Comparison of ENCODE assay signal across 18 mouse cellular contexts in the genomic region with DNA sequence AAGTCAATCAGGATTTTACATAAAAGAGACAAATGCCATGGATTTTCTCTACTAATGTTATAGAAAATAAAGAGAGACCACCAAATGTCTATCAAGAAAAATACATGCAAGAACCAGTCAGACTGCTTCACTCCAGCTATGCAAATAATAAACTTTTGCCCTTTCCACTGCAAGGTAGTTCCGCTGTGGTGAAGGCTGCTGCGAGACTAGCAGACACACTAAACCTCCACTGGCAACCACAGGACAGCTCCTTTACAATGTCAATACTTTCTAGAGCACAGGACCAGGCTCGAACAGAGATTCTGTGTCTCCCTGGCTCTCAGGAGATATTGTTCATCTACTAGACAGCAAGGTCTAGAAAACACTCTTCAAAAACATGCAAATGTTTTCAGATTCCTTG.
DNase-seq lines count a peak whose midpoint lies in the region; ATAC-seq and TF ChIP-seq lines count a peak whose summit lies in the region.
"Had no signal": no experiment of that assay in that cellular context is flagged by ENCODE, and none has a peak within 500 bp of the region (broad histone marks: within the 10 kb centered on the region; RNA-seq: fewer than 3 reads in every experiment).

No protein-coding gene starts in this region.

- H3K9ac ChIP-seq in embryonic facial prominence, embryonic 11.5 days (replicated peaks; ENCODE audit: low read length): no peak overlapping the region
- H3K9ac ChIP-seq in CH12.LX (ENCODE audit: insufficient read depth, low read depth): no peak overlapping the region
- H3K9ac ChIP-seq: embryonic facial prominence, embryonic 15.5 days; heart, embryonic 12.5 days had no signal

- no peak for ATAC-seq in embryonic facial prominence, embryonic 11.5 days (replicated peaks; ENCODE audit: insufficient number of reproducible peaks, low FRiP score, low TSS enrichment, low read depth)
- ATAC-seq: CD4-positive, CD25-positive, alpha-beta regulatory T cell, adult 4 months; forebrain, embryonic 16.5 days; hindbrain, embryonic 16.5 days; inflammation-experienced regulatory T-cells, adult 6 months; intestine, postnatal 0 days had no signal

- no peaks in the 10 kb centered on the region for H3K9me3 ChIP-seq in embryonic facial prominence, embryonic 11.5 days (replicated peaks; ENCODE audit: control insufficient read depth, low read length)
- H3K9me3 ChIP-seq in embryonic facial prominence, embryonic 10.5 days: no peaks in the 10 kb centered on the region
- no peaks in the 10 kb centered on the region for H3K9me3 ChIP-seq in CH12.LX (replicated peaks; ENCODE audit: low read length)
- H3K9me3 ChIP-seq: embryonic facial prominence, embryonic 15.5 days; heart, embryonic 12.5 days; hindbrain, embryonic 10.5 days had no signal

- no peaks in the 10 kb centered on the region for H3K27me3 ChIP-seq in embryonic facial prominence, embryonic 11.5 days (ENCODE audit: control insufficient read depth, insufficient read depth, low read length)
- H3K27me3 ChIP-seq in embryonic facial prominence, embryonic 10.5 days (replicated peaks; ENCODE audit: low read depth, poor library complexity, severe bottlenecking): no peaks in the 10 kb centered on the region
- H3K27me3 ChIP-seq in CH12.LX (replicated peaks) (no peaks in the 10 kb centered on the region), myocyte (ENCODE audit: control insufficient read depth, insufficient read depth, insufficient read length) (no peaks in the 10 kb centered on the region)
- H3K27me3 ChIP-seq: embryonic facial prominence, embryonic 15.5 days; heart, embryonic 12.5 days had no signal

- in situ Hi-C loops in CH12.LX (cut with MboI; ENCODE audit: low pct_ligation_motif_present, low pct_unique_long_range_greater_than_20kb, low sequenced_read_pairs): no loop called here

- no peak overlapping the region for H3ac ChIP-seq in myocyte (ENCODE audit: control insufficient read depth, insufficient read length)

- H3K79me2 ChIP-seq in CH12.LX (replicated peaks; ENCODE audit: control insufficient read depth, extremely low read depth, insufficient read depth, poor library complexity, severe bottlenecking): no peaks in the 10 kb centered on the region
- H3K79me2 ChIP-seq in myocyte (ENCODE audit: control insufficient read depth, insufficient read depth): no peaks in the 10 kb centered on the region

- TF ChIP-seq POLR2A in CH12.LX (IDR thresholded peaks at IDR 0.05; ENCODE audit: low read depth, low read length) (no peak), myocyte (IDR thresholded peaks at IDR 0.05; ENCODE audit: insufficient read length, low read depth) (no peak)

- TF ChIP-seq CTCF in CH12.LX (conservative IDR thresholded peaks at IDR 0.05 in 1 of 2, IDR thresholded peaks at IDR 0.05 in 1 of 2; ENCODE audit: low read depth in 2 of 2, low read length in 2 of 2): no peak

- H3K4me3 ChIP-seq in embryonic facial prominence, embryonic 11.5 days (ENCODE audit: low read depth, low read length): no peak overlapping the region
- no peak overlapping the region for H3K4me3 ChIP-seq in embryonic facial prominence, embryonic 10.5 days
- no peak overlapping the region for H3K4me3 ChIP-seq in CH12.LX (replicated peaks in 1 of 3; ENCODE audit: low read depth in 2 of 3, low read length in 2 of 3, poor library complexity in 1 of 3)
- no peak overlapping the region for H3K4me3 ChIP-seq in myocyte
- H3K4me3 ChIP-seq: embryonic facial prominence, embryonic 15.5 days; heart, embryonic 12.5 days; hindbrain, embryonic 10.5 days had no signal

- H3K4me2 ChIP-seq in embryonic facial prominence, embryonic 11.5 days (ENCODE audit: low read depth, low read length): no peak overlapping the region
- H3K4me2 ChIP-seq in CH12.LX (ENCODE audit: insufficient read depth, low read depth, poor library complexity, severe bottlenecking) (peak overlapping the region; percentile 71; the same call in 1 of the 2 replicates), myocyte (ENCODE audit: low read depth) (peak overlapping the region; percentile 54)
- H3K4me2 ChIP-seq: embryonic facial prominence, embryonic 15.5 days; heart, embryonic 12.5 days had no signal

- TF ChIP-seq EP300 in CH12.LX (IDR thresholded peaks at IDR 0.05; ENCODE audit: low read length): 0 out of 2 replicates have a peak, but pooled peaks have one; percentile 48

- dilution Hi-C loops in CH12.LX (cut with MboI; ENCODE audit: extremely low pct_ligation_motif_present, extremely low pct_unique_long_range_greater_than_20kb, low sequenced_read_pairs): no loop called here

- no peaks in the 10 kb centered on the region; the same call in 1 of the 2 replicates for H3K4me1 ChIP-seq in embryonic facial prominence, embryonic 11.5 days (ENCODE audit: control insufficient read depth, insufficient read depth, low read length)
- peaks cover 16% of the 10 kb centered on the region for H3K4me1 ChIP-seq in embryonic facial prominence, embryonic 10.5 days
- peaks cover 4 to 30% of the 10 kb centered on the region in 2 experiments; a peak in 2 of 4 replicates for H3K4me1 ChIP-seq in CH12.LX (ENCODE audit: control insufficient read depth in 1 of 2, insufficient read depth in 2 of 2)
- H3K4me1 ChIP-seq: hindbrain, embryonic 10.5 days had no signal

- TF ChIP-seq RAD21 in CH12.LX (IDR thresholded peaks at IDR 0.05; ENCODE audit: low read depth, low read length): no peak

- H3K36me3 ChIP-seq in embryonic facial prominence, embryonic 11.5 days (replicated peaks; ENCODE audit: control insufficient read depth, insufficient read depth, low read depth, low read length): no peaks in the 10 kb centered on the region
- no peaks in the 10 kb centered on the region for H3K36me3 ChIP-seq in embryonic facial prominence, embryonic 10.5 days (replicated peaks)
- H3K36me3 ChIP-seq in CH12.LX (replicated peaks in 1 of 2; ENCODE audit: control insufficient read depth in 1 of 2, insufficient read depth in 1 of 2, low read length in 1 of 2) (no peaks in the 10 kb centered on the region), myocyte (ENCODE audit: control insufficient read depth, insufficient read depth) (no peaks in the 10 kb centered on the region)
- H3K36me3 ChIP-seq: embryonic facial prominence, embryonic 15.5 days; heart, embryonic 12.5 days; hindbrain, embryonic 10.5 days had no signal

- 45% methylated on average over 3 of the region's 3 CpGs for WGBS in embryonic facial prominence, embryonic 11.5 days
- WGBS in embryonic facial prominence, embryonic 10.5 days: 53% methylated on average over 3 of the region's 3 CpGs

- no peak overlapping the region for H3K27ac ChIP-seq in embryonic facial prominence, embryonic 11.5 days (replicated peaks; ENCODE audit: low read depth, low read length)
- H3K27ac ChIP-seq in embryonic facial prominence, embryonic 10.5 days (replicated peaks): no peak overlapping the region
- no peak overlapping the region for H3K27ac ChIP-seq in CH12.LX (ENCODE audit: insufficient read depth, low read depth)
- H3K27ac ChIP-seq: embryonic facial prominence, embryonic 15.5 days; hindbrain, embryonic 10.5 days had no signal

- DNase-seq in embryonic facial prominence, embryonic 11.5 days (ENCODE audit: low spot score): peak; percentile 26
- no peak for DNase-seq in embryonic facial prominence, embryonic 10.5 days (ENCODE audit: low spot score)
- DNase-seq in 3T3-L1 (ENCODE audit: low read depth, low spot score) (peak; percentile 21), CH12.LX (ENCODE audit: extremely low read depth) (peak; percentile 65)
- DNase-seq in gastrocnemius, postnatal 25 days: no peak
- DNase-seq in natural killer cell, adult 2 months (ENCODE audit: low spot score in 2 of 2): no peak
- DNase-seq: cerebellum, adult 18-20 months; cerebellum, adult 9-11 months; gastrocnemius, postnatal 14 days had no signal

TF ChIP-seq in CH12.LX, 34 proteins besides CTCF, POLR2A, EP300 and RAD21:
- no peak for TF ChIP-seq KAT2A (IDR thresholded peaks at IDR 0.05; ENCODE audit: insufficient replicate concordance, low read length)
- TF ChIP-seq ELF1 (IDR thresholded peaks at IDR 0.05; ENCODE audit: low read depth, low read length): no peak
- TF ChIP-seq PAX5 (IDR thresholded peaks at IDR 0.05; ENCODE audit: low read length): no peak
- TF ChIP-seq USF1 (IDR thresholded peaks at IDR 0.05; ENCODE audit: low read depth, low read length): no peak
- TF ChIP-seq UBTF (IDR thresholded peaks at IDR 0.05; ENCODE audit: low read depth, low read length): no peak
- TF ChIP-seq ETS1 (conservative IDR thresholded peaks at IDR 0.05; ENCODE audit: low read depth, low read length): no peak
- no peak for TF ChIP-seq NRF1 (IDR thresholded peaks at IDR 0.05; ENCODE audit: low read depth, low read length)
TF ChIP-seq in CH12.LX: peak in this region for 0.

TF ChIP-seq in myocyte, 11 proteins besides CTCF, POLR2A, EP300 and RAD21:
- no peak for TF ChIP-seq MYOG (IDR thresholded peaks at IDR 0.05; ENCODE audit: control insufficient read depth in 1 of 3, insufficient read depth in 1 of 3, insufficient read length in 2 of 3, low read depth in 2 of 3)
- TF ChIP-seq MYOD1 (IDR thresholded peaks at IDR 0.05; ENCODE audit: control insufficient read depth in 1 of 3, insufficient read length in 2 of 3, low read depth in 2 of 3): no peak
- TF ChIP-seq USF1 (IDR thresholded peaks at IDR 0.05; ENCODE audit: low read depth): no peak
- no peak for TF ChIP-seq TCF3 (IDR thresholded peaks at IDR 0.05; ENCODE audit: insufficient read length, low read depth)
- no peak for TF ChIP-seq REST (IDR thresholded peaks at IDR 0.05; ENCODE audit: insufficient read depth, insufficient read length)
- no peak for TF ChIP-seq MAX (IDR thresholded peaks at IDR 0.05; ENCODE audit: low read depth)
- no peak for TF ChIP-seq SRF (IDR thresholded peaks at IDR 0.05; ENCODE audit: control insufficient read depth, insufficient read length, low read depth)
- TF ChIP-seq E2F4 (IDR thresholded peaks at IDR 0.05; ENCODE audit: insufficient read depth): no peak
- no peak for TF ChIP-seq POLR2AphosphoS2 (IDR thresholded peaks at IDR 0.05; ENCODE audit: insufficient read length, low read depth)
- TF ChIP-seq TCF12 (IDR thresholded peaks at IDR 0.05; ENCODE audit: insufficient read depth, poor library complexity, severe bottlenecking): no peak
- no peak for TF ChIP-seq CEBPB (IDR thresholded peaks at IDR 0.05; ENCODE audit: insufficient read depth, poor library complexity, severe bottlenecking)

Comparison
In these comparisons a context has a peak if more than half of its experiments do, and no peak if none do; other contexts are left out.
1. DNase-seq: peak in embryonic facial prominence, embryonic 11.5 days (single experiment), 3T3-L1 (single experiment) and CH12.LX (single experiment); none in embryonic facial prominence, embryonic 10.5 days (single experiment), gastrocnemius, postnatal 25 days (single experiment) and natural killer cell, adult 2 months (0 of 2).